Mouse (Mus musculus) megakaryocyte, embryonic 14.5 days (primary cell): ENCODE data around the gene Ccdc24.

Experiments
- FLI1 ChIP-seq: IDR thresholded peaks from 2 replicates; pipeline ENCODE4 v1.6.1; 2012; ENCODE audit warnings: low read length, inconsistent platforms, mixed read lengths
- GATA1 ChIP-seq: IDR thresholded peaks from 3 replicates; pipeline ENCODE4 v1.6.1; 2012; ENCODE audit warnings: mixed read lengths, low read length, inconsistent platforms, borderline replicate concordance

- TF ChIP-seq GATA1 (no peak), FLI1 (no peak)
Measured at GRCm38 (mm10) chr4:117904761-117905160, 32.4 kb upstream of the Ccdc24 start.
